Mouse (Mus musculus): ENCODE measurements around the gene Ms4a6b. TPM values are rescaled to one million over a fixed set of nuclear protein-coding genes. Genes with fewer than 3 reads are reported as not detected.
A peak's percentile ranks its signal among the peaks of the same experiment; 100 is the strongest.
"Not testable (repeated sequence)": the region's sequence is repeated elsewhere in the genome, so short reads cannot be mapped to it uniquely, and the experiment has no call there.

Gene Ms4a6b
- total and polyA plus RNA-seq, 2 experiments from 2014 or later = 2.0 to 2.7 TPM

- no peak for TF ChIP-seq CTCF (IDR thresholded peaks at IDR 0.05)
- WGBS = 93% methylated on average over 5 of the region's 5 CpGs
- Histone ChIP-seq H3K27ac (ENCODE audit: low read depth, low read length) (no peak overlapping the region), H3K4me2 (ENCODE audit: low read depth, low read length, poor library complexity, severe bottlenecking) (no peak overlapping the region), H3K4me3 (ENCODE audit: low read depth, low read length) (no peak overlapping the region), H3K9me3 (ENCODE audit: low read length) (no peaks in the 10 kb centered on the region), H3K36me3 (ENCODE audit: insufficient read depth, low read length) (no peaks in the 10 kb centered on the region), H3K4me1 (ENCODE audit: insufficient read depth, low read length) (no peaks in the 10 kb centered on the region), H3K9ac (replicated peaks; ENCODE audit: low read length, poor library complexity, severe bottlenecking) (no peak overlapping the region), H3K27me3 (ENCODE audit: insufficient read depth, low read length) (no peaks in the 10 kb centered on the region)
- DNase-seq (ENCODE audit: low spot score) = no peak
- ATAC-seq (ENCODE audit: low FRiP score) = no peak
These were observed 38.4 kb downstream of the Ms4a6b start for GRCm38 (mm10) chr19:11554726-11555125.

DNA sequence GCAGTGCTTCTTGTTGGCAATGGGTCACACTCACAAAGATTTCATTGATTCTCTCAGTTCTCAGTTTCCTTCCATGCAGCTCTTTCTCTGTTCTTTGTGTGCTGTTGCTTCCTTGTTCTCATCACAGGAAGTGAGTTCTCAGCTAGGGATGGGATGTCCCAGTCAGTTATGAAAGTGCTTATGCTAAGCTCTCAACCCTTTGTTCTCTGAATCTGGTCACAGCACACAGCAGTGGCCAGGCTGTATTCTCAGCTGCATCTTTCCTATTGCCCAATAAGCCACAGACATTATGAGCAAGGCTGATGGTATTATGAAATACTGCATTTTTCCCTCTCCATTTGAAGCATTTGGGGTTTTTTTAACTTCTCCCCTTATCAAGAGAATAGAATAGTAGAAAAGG lies 43.2 kb downstream of the Ms4a6b start:
- not testable (repeated sequence) for ATAC-seq (ENCODE audit: low FRiP score); H3K9me3 ChIP-seq (ENCODE audit: low read length); H3K4me3 ChIP-seq (ENCODE audit: low read depth, low read length); H3K36me3 ChIP-seq (ENCODE audit: insufficient read depth, low read length); H3K9ac ChIP-seq (replicated peaks; ENCODE audit: low read length, poor library complexity, severe bottlenecking); H3K27ac ChIP-seq (ENCODE audit: low read depth, low read length); H3K4me2 ChIP-seq (ENCODE audit: low read depth, low read length, poor library complexity, severe bottlenecking); H3K4me1 ChIP-seq (ENCODE audit: insufficient read depth, low read length); DNase-seq (ENCODE audit: low spot score); H3K27me3 ChIP-seq (ENCODE audit: insufficient read depth, low read length)

- Histone ChIP-seq H3K27ac (ENCODE audit: low read depth, low read length) (no peak overlapping the region), H3K9ac (replicated peaks; ENCODE audit: low read length, poor library complexity, severe bottlenecking) (no peak overlapping the region), H3K36me3 (ENCODE audit: insufficient read depth, low read length) (no peaks in the 10 kb centered on the region), H3K4me2 (ENCODE audit: low read depth, low read length, poor library complexity, severe bottlenecking) (no peak overlapping the region), H3K27me3 (ENCODE audit: insufficient read depth, low read length) (no peaks in the 10 kb centered on the region), H3K9me3 (ENCODE audit: low read length) (no peaks in the 10 kb centered on the region), H3K4me1 (ENCODE audit: insufficient read depth, low read length) (no peaks in the 10 kb centered on the region), H3K4me3 (ENCODE audit: low read depth, low read length) (no peak overlapping the region)
- ATAC-seq (ENCODE audit: low FRiP score) (peak; percentile 3; the same call in 1 of the 2 replicates), DNase-seq (ENCODE audit: low spot score) (peak; percentile 78)
- no peak for TF ChIP-seq CTCF (IDR thresholded peaks at IDR 0.05)
- WGBS = 76% methylated on average over 8 of the region's 8 CpGs
These were observed 58.7 kb downstream of the Ms4a6b start for GRCm38 (mm10) chr19:11574965-11575364.

Other genes with a start within 250 kb of the Ms4a6b start
- gene Ms4a5, start 232.6 kb upstream of the Ms4a6b start, total RNA-seq (2014; rRNA removed) = not detected in 2 replicates
- not detected in 2 replicates for gene Ms4a5, start 232.6 kb upstream of the Ms4a6b start, polyA plus RNA-seq (2015; fragmentation: Nextera tagmentation; extraction: Ambion mirVana)
- 0.11 TPM in 1 of 2 replicates, not detected in the other for gene Ms4a14, start 202.1 kb upstream of the Ms4a6b start, total RNA-seq (2014; rRNA removed)
- gene Ms4a14, start 202.1 kb upstream of the Ms4a6b start, polyA plus RNA-seq (2015; fragmentation: Nextera tagmentation; extraction: Ambion mirVana) = 0.06 TPM in 1 of 2 replicates, not detected in the other
- gene Ms4a7, start 180.4 kb upstream of the Ms4a6b start, total RNA-seq (2014; rRNA removed) = 0.16 and 2.1 TPM in 2 replicates
- 1.9 and 2.5 TPM in 2 replicates for gene Ms4a7, start 180.4 kb upstream of the Ms4a6b start, polyA plus RNA-seq (2015; fragmentation: Nextera tagmentation; extraction: Ambion mirVana)
- gene Ms4a4a, start 141.0 kb upstream of the Ms4a6b start, total RNA-seq (2014; rRNA removed) = 0.22 and 1.3 TPM in 2 replicates
- gene Ms4a4a, start 141.0 kb upstream of the Ms4a6b start, polyA plus RNA-seq (2015; fragmentation: Nextera tagmentation; extraction: Ambion mirVana) = 1.3 and 1.9 TPM in 2 replicates
- gene Ms4a4c, start 111.7 kb upstream of the Ms4a6b start, total RNA-seq (2014; rRNA removed) = 0.47 TPM in 1 of 2 replicates, not detected in the other
- gene Ms4a4c, start 111.7 kb upstream of the Ms4a6b start, polyA plus RNA-seq (2015; fragmentation: Nextera tagmentation; extraction: Ambion mirVana) = 0.20 TPM in 1 of 2 replicates, not detected in the other
- not detected in 2 replicates for gene Ms4a4b, start 73.0 kb upstream of the Ms4a6b start, total RNA-seq (2014; rRNA removed)
- gene Ms4a4b, start 73.0 kb upstream of the Ms4a6b start, polyA plus RNA-seq (2015; fragmentation: Nextera tagmentation; extraction: Ambion mirVana) = not detected in 2 replicates
- gene Ms4a6c, start 47.1 kb upstream of the Ms4a6b start, total RNA-seq (2014; rRNA removed) = 2.0 and 4.0 TPM in 2 replicates
- gene Ms4a6c, start 47.1 kb upstream of the Ms4a6b start, polyA plus RNA-seq (2015; fragmentation: Nextera tagmentation; extraction: Ambion mirVana) = 2.1 and 2.3 TPM in 2 replicates
- not detected in 2 replicates for gene Gm8369, start 30.6 kb upstream of the Ms4a6b start, total RNA-seq (2014; rRNA removed)
- not detected in 2 replicates for gene Gm8369, start 30.6 kb upstream of the Ms4a6b start, polyA plus RNA-seq (2015; fragmentation: Nextera tagmentation; extraction: Ambion mirVana)
- not detected in 2 replicates for gene Ms4a4d, start 20.3 kb downstream of the Ms4a6b start, total RNA-seq (2014; rRNA removed)
- gene Ms4a4d, start 20.3 kb downstream of the Ms4a6b start, polyA plus RNA-seq (2015; fragmentation: Nextera tagmentation; extraction: Ambion mirVana) = not detected in 2 replicates
- gene Ms4a6d, start 88.3 kb downstream of the Ms4a6b start, total RNA-seq (2014; rRNA removed) = 1.3 and 2.0 TPM in 2 replicates
- gene Ms4a6d, start 88.3 kb downstream of the Ms4a6b start, polyA plus RNA-seq (2015; fragmentation: Nextera tagmentation; extraction: Ambion mirVana) = 1.8 and 2.7 TPM in 2 replicates
- not detected in 2 replicates for gene Ms4a2, start 107.2 kb downstream of the Ms4a6b start, total RNA-seq (2014; rRNA removed)
- 0.09 and 0.15 TPM in 2 replicates for gene Ms4a2, start 107.2 kb downstream of the Ms4a6b start, polyA plus RNA-seq (2015; fragmentation: Nextera tagmentation; extraction: Ambion mirVana)
- not detected in 2 replicates for gene Ms4a3, start 124.3 kb downstream of the Ms4a6b start, total RNA-seq (2014; rRNA removed)
- gene Ms4a3, start 124.3 kb downstream of the Ms4a6b start, polyA plus RNA-seq (2015; fragmentation: Nextera tagmentation; extraction: Ambion mirVana) = not detected in 2 replicates
- not detected in 2 replicates for gene Oosp2, start 144.0 kb downstream of the Ms4a6b start, total RNA-seq (2014; rRNA removed)
- not detected in 2 replicates for gene Oosp2, start 144.0 kb downstream of the Ms4a6b start, polyA plus RNA-seq (2015; fragmentation: Nextera tagmentation; extraction: Ambion mirVana)
- not detected in 2 replicates for gene Oosp1, start 174.6 kb downstream of the Ms4a6b start, total RNA-seq (2014; rRNA removed)
- not detected in 2 replicates for gene Oosp1, start 174.6 kb downstream of the Ms4a6b start, polyA plus RNA-seq (2015; fragmentation: Nextera tagmentation; extraction: Ambion mirVana)
- not detected in 2 replicates for gene Oosp3, start 180.5 kb downstream of the Ms4a6b start, total RNA-seq (2014; rRNA removed)
- gene Oosp3, start 180.5 kb downstream of the Ms4a6b start, polyA plus RNA-seq (2015; fragmentation: Nextera tagmentation; extraction: Ambion mirVana) = not detected in 2 replicates
- gene Gif, start 231.0 kb downstream of the Ms4a6b start, total RNA-seq (2014; rRNA removed) = not detected in 2 replicates
- gene Gif, start 231.0 kb downstream of the Ms4a6b start, polyA plus RNA-seq (2015; fragmentation: Nextera tagmentation; extraction: Ambion mirVana) = not detected in 2 replicates